Mouse (Mus musculus): ENCODE results near the gene Zcchc24. TPM values are rescaled to one million over a fixed set of nuclear protein-coding genes. Genes with fewer than 3 reads are reported as not detected.

Zcchc24 gene
- total RNA-seq, 4 experiments from 2014 or later: 51.5 to 58.0 (median 54.4) TPM

DNA sequence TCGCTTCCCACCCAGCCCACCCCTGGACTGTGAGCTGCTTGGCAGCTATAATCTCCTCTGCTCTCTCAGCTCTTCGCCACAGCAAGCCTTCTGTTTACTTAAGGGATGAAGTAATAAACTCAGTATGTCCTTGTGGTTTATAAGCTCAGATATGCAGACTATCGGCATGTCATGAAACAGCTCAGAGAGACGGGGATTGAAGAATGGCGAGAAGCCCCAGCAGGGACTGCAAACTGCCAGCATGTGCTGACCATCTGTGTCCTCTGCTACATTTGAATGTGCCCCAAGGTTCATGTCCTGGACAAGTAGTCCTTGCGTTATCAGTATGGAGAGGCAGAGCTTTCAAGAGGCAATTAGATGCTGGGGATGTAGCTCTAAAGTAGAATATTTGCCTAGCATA is 7.5 kb upstream of the Zcchc24 start:
- no peak for DNase-seq (ENCODE audit: low spot score in 2 of 2)

GRCm38 (mm10) chr14:25774100-25774499 is 5.3 kb upstream of the Zcchc24 start:
- DNase-seq (ENCODE audit: low spot score in 2 of 2): no peak

DNA sequence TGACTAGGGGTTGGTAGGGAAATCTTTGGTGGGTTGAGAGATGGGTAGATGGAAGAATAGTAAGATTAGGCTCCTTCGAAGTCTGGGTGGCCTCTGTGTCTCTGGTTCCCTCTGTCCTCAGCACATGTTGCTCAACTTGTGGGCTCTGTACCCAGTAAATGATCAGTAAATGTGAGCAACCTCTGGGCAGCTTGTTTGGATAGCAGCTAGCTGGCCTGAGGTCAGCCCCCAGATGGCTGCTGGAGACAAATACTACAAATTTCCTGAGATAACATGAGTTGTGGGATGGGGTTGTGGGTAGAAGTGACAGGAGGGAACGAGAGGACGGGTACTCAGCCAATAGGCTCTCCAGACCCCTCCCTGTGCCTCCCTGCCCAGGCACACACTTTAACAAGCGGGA is 4.2 kb upstream of the Zcchc24 start:
- DNase-seq (ENCODE audit: low spot score in 2 of 2): no peak

DNA sequence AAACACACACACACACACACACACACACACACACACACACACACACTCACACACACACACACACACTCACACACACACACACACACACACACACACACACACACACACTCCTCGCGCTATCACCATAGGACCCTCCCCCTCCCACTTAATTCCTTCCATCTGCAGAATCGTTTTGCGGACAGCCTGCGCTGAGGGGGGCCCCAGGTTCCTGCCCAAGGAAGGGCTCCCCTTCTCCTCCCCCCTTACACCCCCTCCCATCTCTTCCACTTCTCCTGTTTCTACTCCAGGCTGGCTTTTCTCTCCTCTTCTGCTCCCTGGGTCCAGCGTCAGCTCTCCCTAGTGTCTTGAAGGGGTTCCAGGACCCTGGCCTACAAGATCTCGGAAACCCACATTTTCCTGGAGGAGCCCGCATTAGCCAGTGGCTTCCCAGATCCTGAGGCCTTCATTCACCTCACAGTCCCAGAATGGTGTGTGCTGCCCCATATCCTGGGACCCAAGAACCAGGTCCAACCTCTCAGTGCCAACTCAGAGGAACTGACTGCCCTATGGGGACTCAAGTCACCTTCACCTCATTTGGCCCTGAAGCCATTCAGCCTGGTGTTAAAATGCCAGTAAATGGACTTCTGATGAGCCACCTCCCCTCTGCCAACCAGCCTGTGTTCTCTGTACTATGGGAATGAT is 927 bp upstream of the Zcchc24 start:
- DNase-seq (ENCODE audit: low spot score in 2 of 2): no peak

DNA sequence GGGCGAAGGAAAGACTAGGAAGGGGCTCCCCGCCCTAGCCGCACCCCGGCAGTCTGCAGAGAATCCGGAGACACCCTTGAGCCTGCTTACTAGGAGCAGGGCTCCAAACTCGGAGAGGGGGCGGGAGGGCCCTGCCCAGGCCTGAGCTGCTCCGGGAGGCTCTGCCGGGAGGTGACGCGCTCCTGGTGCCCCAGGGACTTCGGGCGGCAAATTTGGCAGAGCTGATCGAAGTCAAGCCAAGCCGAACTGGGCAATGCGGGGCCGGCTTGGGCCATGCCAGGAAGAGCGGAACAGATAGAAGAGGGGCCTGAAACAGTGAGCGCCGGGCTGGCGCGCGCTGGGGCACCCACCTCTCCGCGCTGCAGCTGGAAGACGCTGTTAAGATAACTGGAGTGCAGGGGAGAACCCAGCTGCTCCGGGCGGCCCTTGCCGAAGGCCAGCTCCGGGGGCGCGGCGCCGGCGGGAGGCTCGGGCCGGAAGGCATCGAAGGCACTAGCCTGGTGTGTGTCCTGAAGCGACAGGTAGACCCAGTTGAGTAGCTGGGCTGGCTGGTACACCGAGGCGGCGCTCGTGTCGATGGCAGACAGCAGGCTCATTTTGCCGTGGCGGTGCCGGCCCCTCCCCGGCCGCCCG is 462 bp downstream of the Zcchc24 start:
- no peak for DNase-seq (ENCODE audit: low spot score in 2 of 2)

- DNase-seq (ENCODE audit: low spot score in 2 of 2): no peak
These were observed 1.1 kb downstream of the Zcchc24 start for GRCm38 (mm10) chr14:25767725-25768203.

DNA sequence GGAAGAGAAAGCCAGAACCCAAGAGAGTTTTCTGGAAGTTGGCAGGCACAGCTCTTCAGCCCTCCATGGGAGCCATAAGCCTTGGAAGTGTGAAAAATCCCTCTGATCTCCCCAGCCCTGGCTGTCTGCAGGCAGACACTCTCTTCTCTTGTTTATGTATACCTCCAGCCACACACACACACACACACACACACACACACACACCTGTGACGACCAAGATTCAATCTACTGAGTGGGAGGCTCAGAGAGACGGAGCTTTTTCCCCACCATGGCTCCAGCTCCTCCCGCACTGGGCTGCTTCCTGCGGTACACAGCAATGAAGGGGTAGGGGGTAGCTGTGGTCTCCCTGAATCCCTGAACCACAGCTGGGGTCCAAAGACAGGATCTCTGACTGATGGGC is 2.4 kb downstream of the Zcchc24 start:
- DNase-seq (ENCODE audit: low spot score in 2 of 2): no peak

GRCm38 (mm10) chr14:25765921-25766320 is 2.9 kb downstream of the Zcchc24 start:
- DNase-seq (ENCODE audit: low spot score in 2 of 2): peak; percentile 28 to 75

- no peak for DNase-seq (ENCODE audit: low spot score in 2 of 2)
These were observed 3.7 kb downstream of the Zcchc24 start for GRCm38 (mm10) chr14:25765146-25765545.

GRCm38 (mm10) chr14:25761184-25761583 is 7.7 kb downstream of the Zcchc24 start:
- DNase-seq (ENCODE audit: low spot score in 2 of 2): no peak

- DNase-seq (ENCODE audit: low spot score in 2 of 2): no peak
These were observed 8.8 kb downstream of the Zcchc24 start for GRCm38 (mm10) chr14:25759981-25760537.

DNA sequence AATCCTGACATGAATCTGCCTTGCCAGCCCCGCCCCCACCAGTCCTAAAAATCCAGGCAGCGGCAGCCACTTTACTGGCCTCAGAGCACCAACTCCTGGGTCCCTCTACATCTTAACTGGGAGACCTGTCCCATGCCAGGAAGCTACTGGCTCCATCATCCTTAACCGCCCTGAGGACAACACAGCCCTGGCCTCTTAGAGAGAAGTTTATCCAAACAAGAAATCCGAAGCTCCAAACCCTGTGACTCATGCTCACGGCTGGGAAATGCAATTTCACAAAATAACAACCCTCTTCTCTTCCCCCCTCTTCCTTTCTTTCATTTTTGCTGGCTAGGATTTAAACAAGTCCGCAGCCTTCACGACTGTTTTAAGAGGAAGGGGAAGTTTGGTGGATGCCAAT is 9.3 kb downstream of the Zcchc24 start:
- no peak for DNase-seq (ENCODE audit: low spot score in 2 of 2)

DNA sequence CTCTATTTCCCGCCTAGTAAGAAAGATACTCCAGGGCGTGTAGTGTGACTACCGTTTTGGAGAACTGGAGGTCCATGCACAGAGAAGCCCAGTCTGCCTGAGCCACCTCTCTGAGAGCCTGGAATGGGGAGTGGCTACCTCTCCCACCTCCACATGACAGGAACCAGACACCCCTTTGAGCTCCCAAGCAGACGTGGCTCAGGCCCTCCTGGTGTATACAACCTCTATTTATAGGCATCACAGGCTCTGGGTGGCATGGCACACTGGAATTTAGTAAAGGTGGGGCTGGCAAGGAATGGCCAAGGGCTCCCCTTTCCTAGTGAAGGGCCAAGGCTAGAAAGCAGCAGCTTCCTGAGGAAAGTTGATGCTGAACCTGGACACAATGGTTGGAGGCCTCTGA is 10.9 kb downstream of the Zcchc24 start:
- DNase-seq (ENCODE audit: low spot score in 2 of 2): no peak

DNA sequence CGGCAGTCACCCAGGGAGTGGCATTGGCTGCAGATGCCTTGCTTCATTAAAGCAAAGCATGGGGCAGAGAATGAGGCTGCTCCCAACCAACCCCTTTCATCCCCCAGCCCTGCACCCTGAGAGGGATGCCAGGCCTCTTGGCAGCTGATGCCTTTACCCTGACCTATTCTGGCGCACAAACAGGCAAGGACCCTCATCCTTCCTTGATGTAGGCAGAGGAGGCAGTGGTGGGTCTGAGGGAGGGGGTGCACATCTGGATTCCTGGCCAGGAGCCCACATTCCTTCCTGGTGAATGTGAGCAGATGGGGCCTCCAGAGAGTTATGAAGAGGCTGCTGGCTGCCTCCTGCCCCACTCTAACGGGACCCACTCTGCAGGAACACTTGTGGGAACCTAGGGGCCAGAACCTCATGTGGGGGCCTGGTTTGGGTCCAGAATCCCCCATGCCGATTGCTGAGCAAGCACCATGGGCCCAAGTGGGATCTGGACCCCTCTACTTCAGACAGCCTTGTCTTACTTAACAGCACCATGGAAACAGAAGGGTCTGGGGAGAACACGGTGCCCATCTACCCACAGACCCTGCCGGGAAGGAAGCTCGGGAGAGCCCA is 12.4 kb downstream of the Zcchc24 start:
- DNase-seq (ENCODE audit: low spot score in 2 of 2): no peak

GRCm38 (mm10) chr14:25755541-25755940 is 13.3 kb downstream of the Zcchc24 start:
- DNase-seq (ENCODE audit: low spot score in 2 of 2): no peak

GRCm38 (mm10) chr14:25754531-25755484 is 14.0 kb downstream of the Zcchc24 start:
- DNase-seq (ENCODE audit: low spot score in 2 of 2): no peak

DNA sequence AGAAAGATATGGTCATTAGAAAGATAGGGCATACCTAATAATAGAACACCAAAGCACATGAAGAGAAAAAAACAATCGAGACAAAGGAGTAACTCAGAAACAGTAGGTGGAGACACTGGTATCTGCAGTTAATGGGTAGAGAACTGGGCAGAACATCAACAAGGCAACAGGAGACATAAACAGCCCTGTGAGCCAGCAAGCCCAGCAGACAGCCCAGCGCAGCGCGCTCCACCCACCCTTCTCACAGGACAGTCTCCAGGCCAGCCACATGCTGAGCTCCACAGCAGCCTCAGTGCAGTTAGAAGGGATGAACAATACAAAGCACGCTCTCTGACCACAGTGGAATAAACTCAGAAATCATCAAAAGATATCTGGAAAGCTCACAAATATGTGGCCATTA is 15.8 kb downstream of the Zcchc24 start:
- peak in 1 of 2 experiments; percentile 55 for DNase-seq (ENCODE audit: low spot score in 2 of 2)

DNA sequence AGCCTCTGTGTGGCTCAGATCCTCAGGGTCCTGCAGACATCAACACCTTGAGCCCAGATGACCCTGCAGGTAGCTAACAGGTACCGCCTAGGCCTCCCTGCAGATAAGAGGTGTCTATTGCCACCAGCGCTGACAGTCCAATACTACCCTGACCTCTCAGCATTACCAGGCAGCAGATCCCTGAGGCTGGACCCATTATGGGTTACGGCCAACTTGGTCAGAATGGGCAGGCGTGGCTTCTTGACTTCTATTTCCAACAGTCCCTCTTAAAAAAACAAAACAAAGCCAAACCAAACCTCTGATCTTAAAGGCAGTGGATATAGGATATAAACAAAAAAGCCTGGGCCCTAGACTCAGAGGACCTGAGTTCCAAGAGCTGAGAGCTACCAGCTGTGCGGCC is 17.8 kb downstream of the Zcchc24 start:
- DNase-seq (ENCODE audit: low spot score in 2 of 2): no peak

GRCm38 (mm10) chr14:25750448-25751015 is 18.3 kb downstream of the Zcchc24 start:
- DNase-seq (ENCODE audit: low spot score in 2 of 2): no peak

- no peak for DNase-seq (ENCODE audit: low spot score in 2 of 2)
These were observed 19.5 kb downstream of the Zcchc24 start for GRCm38 (mm10) chr14:25749143-25749909.
